Mouse (Mus musculus) Patski (cell line): Measurements from ENCODE around the gene Mrrf. TPM values are rescaled to one million over a fixed set of nuclear protein-coding genes. Genes with fewer than 3 reads are reported as not detected.

Source experiments
- ATAC-seq: fragments of 100-300 bp; one replicate; pipeline ENCODE4 v1.8.0; 2021
- CTCF ChIA-PET: fragments of 350-600 bp; sonication (Branson Sonifier 250); formaldehyde crosslinking; loops from one replicate; lab custom pipeline; 2022; ENCODE audit warnings: inconsistent platforms; lab: Charles Lee
- POLR2A ChIA-PET: fragments of 350-600 bp; sonication (Branson Sonifier 250); formaldehyde crosslinking; loops from one replicate; lab custom pipeline; 2022; ENCODE audit warnings: antibody characterized with exemption, inconsistent platforms; lab: Charles Lee
- DNase-seq: peaks from one replicate; pipeline ENCODE4 v3.0.0-alpha.2; 2011; ENCODE audit warnings: low read depth, low spot score
- H3K27me3 ChIP-seq: fragments of 371-371 bp; one replicate; pipeline ENCODE4 v1.5.1; 2021
- CTCF ChIP-seq: fragments of 100-300 bp; IDR thresholded peaks from one replicate; pipeline ENCODE4 v1.5.1; 2021
- in situ Hi-C: fragments of 300-500 bp; cut with MboI; formaldehyde crosslinking; loops from 3 replicates; pipeline ENCODE4 v1.11.1; 2018; ENCODE audit warnings: low pct_unique_long_range_greater_than_20kb, mixed read lengths
- polyA plus RNA-seq: library from polyadenylated mRNA; unstranded; gene quantifications from one replicate; pipeline ENCODE4 v1.2.3, GENCODE M21; 2021

Gene Mrrf
- polyA plus RNA-seq, 1 experiment from 2014 or later = 31.1 TPM

GRCm38 (mm10) chr2:36237557-36237956, 101.4 kb downstream of the Mrrf start:
- no peak for TF ChIP-seq CTCF
- DNase-seq = no peak
- in situ Hi-C loops = no loop called here
- CTCF ChIA-PET = interaction anchor here (1.5 kb wide), 1 partner anchor 23 kb away, joined by 4 read pairs; no protein-coding TSS in a partner anchor
- ATAC-seq = no peak
- POLR2A ChIA-PET = no interaction called here
- H3K27me3 ChIP-seq = no peaks in the 10 kb centered on the region

GRCm38 (mm10) chr2:36238467-36238866, 102.3 kb downstream of the Mrrf start:
- DNase-seq = no peak
- ChIA-PET POLR2A (no interaction called here), CTCF (interaction anchor here (1.1 kb wide), 1 partner anchor 20 kb away, joined by 4 read pairs; no protein-coding TSS in a partner anchor)
- no peak for ATAC-seq
- no peaks in the 10 kb centered on the region for H3K27me3 ChIP-seq
- no peak for TF ChIP-seq CTCF
- in situ Hi-C loops = no loop called here

- ATAC-seq (no peak), DNase-seq (no peak)
- POLR2A ChIA-PET = no interaction called here
- in situ Hi-C loops = no loop called here
- no peak for TF ChIP-seq CTCF
- H3K27me3 ChIP-seq = no peaks in the 10 kb centered on the region
- CTCF ChIA-PET = interaction anchor here (1.1 kb wide), 1 partner anchor 20 kb away, joined by 4 read pairs; no protein-coding TSS in a partner anchor
These were observed 102.8 kb downstream of the Mrrf start for GRCm38 (mm10) chr2:36238951-36239350.

Other genes starting within 250 kb of the Mrrf start
- 2.4 TPM for gene Ttll11, start 156.5 kb upstream of the Mrrf start, polyA plus RNA-seq
- 282 TPM for gene Ndufa8, start 87.0 kb upstream of the Mrrf start, polyA plus RNA-seq
- 5.5 TPM for gene Morn5, start 86.9 kb upstream of the Mrrf start, polyA plus RNA-seq
- gene Lhx6, start 31.0 kb upstream of the Mrrf start, polyA plus RNA-seq = 10.7 TPM
- gene Rbm18, start 384 bp downstream of the Mrrf start, polyA plus RNA-seq = 37.6 TPM
- gene Ptgs1, start 94.0 kb downstream of the Mrrf start, polyA plus RNA-seq = 40.4 TPM
- 0.01 TPM for gene Olfr338, start 237.1 kb downstream of the Mrrf start, polyA plus RNA-seq